Mouse (Mus musculus) kidney, adult 2 months (tissue): ENCODE measurements around the gene Irf7. TPM values are rescaled to one million over a fixed set of nuclear protein-coding genes. Genes with fewer than 3 reads are reported as not detected.

ENCODE experiments used
- DNase-seq: peaks from one replicate; pipeline ENCODE4 v3.0.0; 2021
- H3K27ac ChIP-seq: fragments of 200-500 bp; 2 replicates; pipeline ENCODE4 v1.5.1; 2012; ENCODE audit warnings: low read depth, low read length, control low read depth, inconsistent platforms; ENCODE audit not compliant: insufficient read depth
- H3K27me3 ChIP-seq: fragments of 200-500 bp; replicated peaks from 2 replicates; pipeline ENCODE4 v1.6.1; 2012; ENCODE audit warnings: mild to moderate bottlenecking, moderate library complexity, low read length, inconsistent platforms; ENCODE audit not compliant: control insufficient read depth, insufficient read depth
- H3K36me3 ChIP-seq: fragments of 200-500 bp; 2 replicates; pipeline ENCODE4 v1.6.1; 2012; ENCODE audit warnings: mild to moderate bottlenecking, moderate library complexity, low read length, inconsistent platforms; ENCODE audit not compliant: control insufficient read depth, insufficient read depth
- H3K4me1 ChIP-seq: fragments of 200-500 bp; 2 replicates; pipeline ENCODE4 v1.6.1; 2011; ENCODE audit warnings: low read length; ENCODE audit not compliant: control insufficient read depth, insufficient read depth
- H3K4me3 ChIP-seq: fragments of 200-500 bp; 2 replicates; pipeline ENCODE4 v1.5.1; 2011; ENCODE audit warnings: mild to moderate bottlenecking, low read depth, low read length, control low read depth; ENCODE audit not compliant: insufficient read depth
- CTCF ChIP-seq: fragments of 200-500 bp; conservative IDR thresholded peaks from 2 replicates; pipeline ENCODE4 v1.5.1; 2011; ENCODE audit warnings: low read depth, mild to moderate bottlenecking, control low read depth, low read length, moderate library complexity, mixed read lengths; ENCODE audit not compliant: insufficient read depth, insufficient read length
- POLR2A ChIP-seq: fragments of 200-500 bp; IDR thresholded peaks from one replicate; pipeline ENCODE4 v1.6.1; 2011; ENCODE audit warnings: low read depth, low read length, control low read depth
- WGBS: fragments of 180-500 bp; shearing (Covaris S2); methylation state at CpG from one replicate; pipeline ENCODE4 v1.1.7; 2018; 5-methylcytosine and 5-hydroxymethylcytosine counted together
- polyA plus RNA-seq: library from polyadenylated mRNA; depleted of rRNA; stranded (reverse); fragments of >200 nt; gene quantifications from 2 replicates; pipeline ENCODE4 v1.2.3, GENCODE M21; 2012

Gene Irf7
- polyA plus RNA-seq, 1 experiment, result 57.5 TPM

DNA sequence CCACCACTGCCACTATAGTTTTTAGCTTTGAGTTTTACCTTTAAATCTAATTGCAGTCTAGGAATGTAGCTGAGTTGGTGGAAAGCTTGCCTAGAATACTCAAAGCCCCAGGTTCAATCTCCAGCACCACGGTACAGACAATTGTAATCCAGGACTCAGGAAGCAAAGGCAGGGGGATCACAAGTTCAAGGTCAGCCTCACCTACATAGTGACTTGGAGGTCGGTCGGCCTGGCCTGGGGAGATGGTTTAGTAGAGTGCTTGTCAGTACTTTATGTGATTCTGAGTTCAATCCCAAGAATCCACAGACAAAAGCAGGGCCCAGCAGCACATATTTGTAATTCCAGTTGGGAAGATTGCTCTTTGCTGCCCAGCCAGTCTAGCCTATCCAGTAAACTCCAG is 21.8 kb upstream of the Irf7 start:
- no peak overlapping the region for H3K4me3 ChIP-seq
- H3K4me1 ChIP-seq, result no peaks in the 10 kb centered on the region
- 81% methylated on average over 3 of the region's 3 CpGs for WGBS
- no peak for DNase-seq
- no peak overlapping the region for H3K27ac ChIP-seq
- no peaks in the 10 kb centered on the region for H3K27me3 ChIP-seq
- no peak for TF ChIP-seq POLR2A
- TF ChIP-seq CTCF, result no peak
- H3K36me3 ChIP-seq, result no peaks in the 10 kb centered on the region

DNA sequence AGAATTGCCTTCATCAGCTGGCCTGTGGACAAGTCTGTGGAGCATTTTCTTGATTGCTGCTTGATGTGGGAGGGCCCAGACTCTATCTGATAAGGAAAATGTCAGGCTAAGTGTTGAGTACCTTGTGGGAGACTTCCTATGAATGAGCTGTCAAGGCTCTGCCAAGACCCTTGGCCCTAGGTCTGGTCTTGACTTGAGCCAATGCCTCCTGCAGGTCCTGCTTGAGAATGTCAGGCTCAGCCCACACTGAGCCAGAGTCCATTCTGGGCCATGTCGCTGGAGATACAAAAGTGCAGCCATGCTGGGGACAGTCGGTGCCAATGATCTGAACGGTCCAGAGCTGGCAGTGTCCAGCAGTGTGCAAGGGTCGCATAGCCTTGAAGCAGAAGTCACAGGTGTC is 16.5 kb upstream of the Irf7 start:
- peak; percentile 31 for DNase-seq
- H3K27ac ChIP-seq, result no peak overlapping the region
- no peak for TF ChIP-seq CTCF
- no peak for TF ChIP-seq POLR2A
- H3K27me3 ChIP-seq, result no peaks in the 10 kb centered on the region
- no peaks in the 10 kb centered on the region for H3K36me3 ChIP-seq
- H3K4me1 ChIP-seq, result peaks cover 8% of the 10 kb centered on the region
- H3K4me3 ChIP-seq, result no peak overlapping the region
- 65% methylated on average over 4 of the region's 4 CpGs for WGBS

- peak; percentile 74 for DNase-seq
- Histone ChIP-seq H3K27ac (no peak overlapping the region), H3K36me3 (no peaks in the 10 kb centered on the region), H3K4me3 (no peak overlapping the region), H3K4me1 (peaks cover 12% of the 10 kb centered on the region), H3K27me3 (no peaks in the 10 kb centered on the region)
- WGBS, result 36% methylated on average over 6 of the region's 6 CpGs
- TF ChIP-seq POLR2A (no peak), CTCF (no peak)
Measured at GRCm38 (mm10) chr7:141281442-141281841, 15.2 kb upstream of the Irf7 start.

DNA sequence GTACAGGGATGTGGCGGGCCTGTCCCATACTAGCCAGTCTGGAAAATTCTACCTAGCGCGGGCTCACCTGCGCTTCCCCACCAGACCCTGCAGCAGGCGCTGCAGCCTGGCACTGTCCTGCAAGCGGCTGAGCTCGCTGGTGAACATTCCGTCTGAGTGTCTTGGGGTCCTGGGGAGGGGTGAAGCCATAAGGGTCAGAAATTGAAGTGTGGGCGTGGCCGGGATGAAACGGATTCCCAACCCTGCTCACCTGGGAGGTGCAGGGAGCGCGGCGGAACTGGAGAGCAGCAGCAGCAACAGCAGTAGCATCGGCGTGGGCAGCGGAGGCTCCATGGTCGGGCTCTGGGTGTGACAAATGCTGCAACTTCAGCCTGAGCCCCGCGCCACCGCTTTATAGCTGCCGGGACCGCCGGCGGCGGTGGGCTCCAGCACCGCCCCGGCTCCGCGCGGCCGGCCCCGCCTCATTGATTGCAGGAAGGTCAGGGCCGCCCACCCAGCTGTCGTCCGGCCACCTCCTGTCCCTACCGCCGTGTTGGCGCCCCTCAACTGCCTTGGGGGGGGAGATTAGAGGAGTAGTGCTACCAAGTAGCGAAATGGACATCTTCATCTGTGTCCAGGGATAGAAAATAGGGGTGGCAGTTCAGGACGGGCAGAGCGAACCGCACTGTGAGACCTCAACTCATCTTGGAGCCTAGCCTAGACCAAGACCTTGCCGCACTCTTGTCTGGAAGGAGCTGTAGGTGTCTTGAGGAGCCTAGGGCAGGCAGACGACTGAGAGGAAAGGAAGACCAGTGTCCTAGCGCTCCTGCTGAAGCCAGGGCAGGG is 12.7 kb upstream of the Irf7 start, which contains the start of gene Sct:
TSS of gene Sct (minus strand) at position 368 of the 825 bp plus-strand sequence.
- Histone ChIP-seq H3K27ac (no peak within 1 kb of the TSS), H3K4me3 (peak within 1 kb of the TSS; percentile 46; the same call in 1 of the 2 replicates), H3K4me1 (peaks cover 21% of the 10 kb centered on the region), H3K27me3 (no peaks in the 10 kb centered on the region), H3K36me3 (no peaks in the 10 kb centered on the region)
- peak; percentile 54; the same call in 1 of the 2 replicates for TF ChIP-seq CTCF
- no peak for TF ChIP-seq POLR2A
- 11% methylated on average over 46 of the region's 46 CpGs for WGBS
- peak; percentile 45 for DNase-seq

- Histone ChIP-seq H3K36me3 (no peaks in the 10 kb centered on the region), H3K27me3 (no peaks in the 10 kb centered on the region), H3K4me1 (peaks cover 21% of the 10 kb centered on the region), H3K27ac (no peak overlapping the region), H3K4me3 (no peak overlapping the region)
- 76% methylated on average over 11 of the region's 11 CpGs for WGBS
- no peak for TF ChIP-seq CTCF
- no peak for TF ChIP-seq POLR2A
- no peak for DNase-seq
Measured at GRCm38 (mm10) chr7:141277701-141278678, 11.7 kb upstream of the Irf7 start.

DNA sequence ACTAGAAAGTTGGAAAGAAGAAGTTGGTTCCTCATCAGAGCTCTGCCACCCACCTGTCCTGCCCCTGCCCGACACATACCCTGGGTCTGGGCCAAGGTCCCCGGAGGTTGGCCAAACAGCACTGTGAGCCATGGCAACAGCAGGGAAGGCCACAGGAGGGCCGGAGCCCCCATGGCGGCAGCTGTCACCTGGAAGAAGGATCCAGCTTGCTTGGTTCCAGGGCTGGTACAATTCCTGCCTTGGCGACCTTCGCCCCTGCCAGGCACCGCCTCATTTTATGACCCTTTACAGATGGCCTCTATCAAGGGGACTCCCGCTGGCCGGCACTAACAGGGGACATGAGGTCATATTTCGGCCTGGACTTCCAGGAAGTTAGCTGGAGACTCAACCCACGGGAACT is 10.3 kb upstream of the Irf7 start, which contains the start of gene Cdhr5:
TSS of gene Cdhr5 (minus strand) at position 241 of the 400 bp plus-strand sequence.
- Histone ChIP-seq H3K27ac (peak within 1 kb of the TSS; percentile 66), H3K36me3 (no peaks in the 10 kb centered on the region), H3K27me3 (no peaks in the 10 kb centered on the region), H3K4me3 (peak within 1 kb of the TSS; percentile 56), H3K4me1 (peaks cover 17% of the 10 kb centered on the region)
- TF ChIP-seq POLR2A (no peak), CTCF (no peak)
- 29% methylated on average over 11 of the region's 11 CpGs for WGBS
- peak; percentile 91 for DNase-seq

DNA sequence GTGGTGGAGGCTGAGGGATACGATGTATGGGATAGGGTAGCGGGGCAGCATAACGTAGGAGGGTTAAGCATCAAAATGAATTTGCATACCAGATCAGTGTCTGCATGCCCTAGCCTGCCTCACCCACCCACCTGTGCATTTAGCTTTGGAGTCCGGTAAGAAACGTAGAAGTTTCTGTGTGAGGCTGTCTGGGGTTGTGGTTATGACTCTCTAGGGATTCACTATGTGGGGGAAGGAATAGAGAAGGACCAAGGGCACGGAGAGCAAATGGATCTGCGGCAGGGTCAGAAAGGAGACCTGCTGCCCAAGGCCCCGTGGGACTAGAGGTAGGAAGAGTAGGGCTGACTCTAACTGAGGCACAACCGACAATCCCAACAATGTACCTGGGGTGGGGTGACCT is 9.1 kb upstream of the Irf7 start:
- no peak for TF ChIP-seq CTCF
- TF ChIP-seq POLR2A, result no peak
- Histone ChIP-seq H3K4me3 (peak overlapping the region; percentile 56; the same call in 1 of the 2 replicates), H3K36me3 (no peaks in the 10 kb centered on the region), H3K4me1 (peaks cover 12% of the 10 kb centered on the region; the same call in 1 of the 2 replicates), H3K27me3 (no peaks in the 10 kb centered on the region), H3K27ac (no peak overlapping the region)
- no peak for DNase-seq
- 75% methylated on average over 9 of the region's 9 CpGs for WGBS
